Mouse (Mus musculus) testis, adult 10 weeks (tissue): Measurements from ENCODE around the gene Cnot11. TPM values are rescaled to one million over a fixed set of nuclear protein-coding genes. Genes with fewer than 3 reads are reported as not detected.

ENCODE experiments used
- polyA plus RNA-seq: library from polyadenylated mRNA; stranded (reverse); fragments of 350-450 nt; fragmentation: Illumina TruSeq; extraction: RNeasy Lipid Tissue Mini Kit (QIAGEN cat#74804); gene quantifications from one replicate; pipeline ENCODE4 v1.2.3, GENCODE M21; 2014; ENCODE audit warnings: low read depth, low replicate concordance

Cnot11 gene
- polyA plus RNA-seq = 41.8 TPM

GRCm38 (mm10) chr1:39534831-39535230 is at the start of gene Cnot11:
Cnot11 (plus strand) TSS chr1:39534992.

GRCm38 (mm10) chr1:39577253-39577705 is 42.5 kb downstream of the Cnot11 start, which contains the start of gene Rnf149:
Rnf149 (minus strand) TSS chr1:39577405.

Other genes with a start within 250 kb of the Cnot11 start
- gene Rpl31, start 167.2 kb upstream of the Cnot11 start, polyA plus RNA-seq = 121 TPM
- gene Tbc1d8, start 56.2 kb upstream of the Cnot11 start, polyA plus RNA-seq = 15.4 TPM
- gene Rnf149, start 42.4 kb downstream of the Cnot11 start, polyA plus RNA-seq = 20.7 TPM
- 0.35 TPM for gene Creg2, start 116.5 kb downstream of the Cnot11 start, polyA plus RNA-seq
- 53.2 TPM for gene Rfx8, start 186.0 kb downstream of the Cnot11 start, polyA plus RNA-seq